Mouse (Mus musculus) adrenal gland, postnatal 14 days (tissue): ENCODE data around the gene Gprc5b. TPM values are rescaled to one million over a fixed set of nuclear protein-coding genes. Genes with fewer than 3 reads are reported as not detected.

ENCODE experiments used
- DNase-seq: peaks from one replicate; pipeline ENCODE4 v3.0.0; 2021; ENCODE audit warnings: mixed read lengths
- total RNA-seq: library from RNA; stranded (reverse); gene quantifications from 2 replicates; pipeline ENCODE4 v1.2.3, GENCODE M21; 2021

The Gprc5b gene
- total RNA-seq, 1 experiment from 2014 or later = 91.7 TPM

- no peak for DNase-seq
Measured at GRCm38 (mm10) chr7:118948677-118949282, 46.2 kb downstream of the Gprc5b start.

- DNase-seq = no peak
Measured at GRCm38 (mm10) chr7:118947241-118947640, 47.8 kb downstream of the Gprc5b start.

GRCm38 (mm10) chr7:118944884-118945283 is 50.1 kb downstream of the Gprc5b start:
- no peak for DNase-seq

GRCm38 (mm10) chr7:118943170-118943569 is 51.8 kb downstream of the Gprc5b start:
- DNase-seq = peak; percentile 48

- DNase-seq = no peak
Measured at GRCm38 (mm10) chr7:118942297-118942696, 52.7 kb downstream of the Gprc5b start.

- peak; percentile 59 for DNase-seq
Measured at GRCm38 (mm10) chr7:118937469-118938387, 57.3 kb downstream of the Gprc5b start.

GRCm38 (mm10) chr7:118936844-118937243 is 58.2 kb downstream of the Gprc5b start:
- peak; percentile 48 for DNase-seq

- peak; percentile 87 for DNase-seq
Measured at GRCm38 (mm10) chr7:118935306-118935705, 59.7 kb downstream of the Gprc5b start.

GRCm38 (mm10) chr7:118931502-118932395 is 63.3 kb downstream of the Gprc5b start:
- DNase-seq = no peak

- DNase-seq = peak; percentile 79
Measured at GRCm38 (mm10) chr7:118929601-118930311, 65.3 kb downstream of the Gprc5b start.

- no peak for DNase-seq
Measured at GRCm38 (mm10) chr7:118928916-118929315, 66.1 kb downstream of the Gprc5b start.

GRCm38 (mm10) chr7:118928316-118928715 is 66.7 kb downstream of the Gprc5b start:
- DNase-seq = no peak

- no peak for DNase-seq
Measured at GRCm38 (mm10) chr7:118927279-118927678, 67.7 kb downstream of the Gprc5b start.

GRCm38 (mm10) chr7:118926516-118927260 is 68.3 kb downstream of the Gprc5b start:
- DNase-seq = no peak

GRCm38 (mm10) chr7:118925547-118925946 is 69.5 kb downstream of the Gprc5b start:
- no peak for DNase-seq

- DNase-seq = peak; percentile 33
Measured at GRCm38 (mm10) chr7:118922441-118923202, 72.4 kb downstream of the Gprc5b start.
